Mouse (Mus musculus): ENCODE data around the gene Them4.
"Not testable (repeated sequence)": the region's sequence is repeated elsewhere in the genome, so short reads cannot be mapped to it uniquely, and the experiment has no call there.

Them4 gene

GRCm38 (mm10) chr3:94309633-94310363 is at the start of gene Them4:
TSS of gene Them4 (plus strand) at chr3:94310089.
- peak; percentile 70 to 74 for DNase-seq (ENCODE audit: low spot score in 2 of 2)

GRCm38 (mm10) chr3:94260598-94260997 is 49.3 kb upstream of the Them4 start:
- DNase-seq (ENCODE audit: low spot score in 2 of 2), result no peak

- DNase-seq (ENCODE audit: low spot score in 2 of 2), result not testable (repeated sequence)
Observed at GRCm38 (mm10) chr3:94263736-94264135, 46.2 kb upstream of the Them4 start, which contains the start of gene Gm4778. TSS of gene Gm4778 (plus strand) at chr3:94264036.

GRCm38 (mm10) chr3:94275991-94276390 is 33.9 kb upstream of the Them4 start:
- DNase-seq (ENCODE audit: low spot score in 2 of 2), result no peak

- DNase-seq (ENCODE audit: low spot score in 2 of 2), result no peak
Observed at GRCm38 (mm10) chr3:94305457-94305856, 4.4 kb upstream of the Them4 start.

GRCm38 (mm10) chr3:94306975-94307374 is 2.9 kb upstream of the Them4 start:
- DNase-seq (ENCODE audit: low spot score in 2 of 2), result no peak

- DNase-seq (ENCODE audit: low spot score in 2 of 2), result no peak
Observed at GRCm38 (mm10) chr3:94310491-94310890, 602 bp downstream of the Them4 start.

GRCm38 (mm10) chr3:94310911-94311310 is 1.0 kb downstream of the Them4 start:
- no peak for DNase-seq (ENCODE audit: low spot score in 2 of 2)

GRCm38 (mm10) chr3:94311376-94311775 is 1.5 kb downstream of the Them4 start:
- no peak for DNase-seq (ENCODE audit: low spot score in 2 of 2)

GRCm38 (mm10) chr3:94328681-94329080 is 18.8 kb downstream of the Them4 start:
- DNase-seq (ENCODE audit: low spot score in 2 of 2), result no peak

- no peak for DNase-seq (ENCODE audit: low spot score in 2 of 2)
Observed at GRCm38 (mm10) chr3:94334442-94334841, 24.6 kb downstream of the Them4 start.

- no peak for DNase-seq (ENCODE audit: low spot score in 2 of 2)
Observed at GRCm38 (mm10) chr3:94338522-94338921, 28.6 kb downstream of the Them4 start.

GRCm38 (mm10) chr3:94341959-94342422 is 32.1 kb downstream of the Them4 start, which contains the start of gene Them5:
TSS of gene Them5 (plus strand) at chr3:94342099.
- no peak for DNase-seq (ENCODE audit: low spot score in 2 of 2)

- DNase-seq (ENCODE audit: low spot score in 2 of 2), result no peak
Observed at GRCm38 (mm10) chr3:94342552-94342951, 32.7 kb downstream of the Them4 start.

GRCm38 (mm10) chr3:94344182-94344581 is 34.3 kb downstream of the Them4 start:
- no peak for DNase-seq (ENCODE audit: low spot score in 2 of 2)

GRCm38 (mm10) chr3:94344897-94345296 is 35.0 kb downstream of the Them4 start:
- no peak for DNase-seq (ENCODE audit: low spot score in 2 of 2)

GRCm38 (mm10) chr3:94348146-94348545 is 38.3 kb downstream of the Them4 start:
- no peak for DNase-seq (ENCODE audit: low spot score in 2 of 2)

- no peak for DNase-seq (ENCODE audit: low spot score in 2 of 2)
Observed at GRCm38 (mm10) chr3:94360812-94361211, 50.9 kb downstream of the Them4 start.

- no peak for DNase-seq (ENCODE audit: low spot score in 2 of 2)
Observed at GRCm38 (mm10) chr3:94362138-94362537, 52.2 kb downstream of the Them4 start, which contains the start of gene C2cd4d. TSS of gene C2cd4d (plus strand) at chr3:94362438.

- no peak for DNase-seq (ENCODE audit: low spot score in 2 of 2)
Observed at GRCm38 (mm10) chr3:94363291-94364153, 53.6 kb downstream of the Them4 start.

GRCm38 (mm10) chr3:94364154-94364526 is 54.3 kb downstream of the Them4 start:
- DNase-seq (ENCODE audit: low spot score in 2 of 2), result no peak

GRCm38 (mm10) chr3:94366761-94367160 is 56.9 kb downstream of the Them4 start:
- peak; percentile 34 to 59 for DNase-seq (ENCODE audit: low spot score in 2 of 2)

- DNase-seq (ENCODE audit: low spot score in 2 of 2), result no peak
Observed at GRCm38 (mm10) chr3:94367511-94367910, 57.6 kb downstream of the Them4 start.

Data from spleen, postnatal 14 days (tissue).